Mouse (Mus musculus): ENCODE data around the gene Vezf1. TPM values are rescaled to one million over a fixed set of nuclear protein-coding genes. Genes with fewer than 3 reads are reported as not detected.
A peak's percentile ranks its signal among the peaks of the same experiment; 100 is the strongest.

Gene Vezf1
- polyA plus RNA-seq, 1 experiment from 2014 or later = 61.6 TPM

- DNase-seq (ENCODE audit: extremely low spot score, low spot score) = no peak
- Histone ChIP-seq H3K27me3 (ENCODE audit: poor library complexity, severe bottlenecking) (no peaks in the 10 kb centered on the region), H3K36me3 (replicated peaks) (peaks cover 50% of the 10 kb centered on the region), H3K4me3 (peak overlapping the region; percentile 96), H3K27ac (no peak overlapping the region), H3K9me3 (no peaks in the 10 kb centered on the region), H3K4me1 (peaks cover 32% of the 10 kb centered on the region)
- WGBS = 91% methylated on average over 4 of the region's 4 CpGs
These were observed 22.2 kb upstream of the Vezf1 start for GRCm38 (mm10) chr11:88045878-88046277.

- peaks cover 36% of the 10 kb centered on the region for H3K4me1 ChIP-seq
- no peak for DNase-seq (ENCODE audit: extremely low spot score, low spot score)
- peak overlapping the region; percentile 100 for H3K27ac ChIP-seq
- 70% methylated on average over 17 of the region's 17 CpGs for WGBS
- H3K27me3 ChIP-seq (ENCODE audit: poor library complexity, severe bottlenecking) = no peaks in the 10 kb centered on the region
- peak overlapping the region; percentile 96 for H3K4me3 ChIP-seq
- H3K9me3 ChIP-seq = no peaks in the 10 kb centered on the region
- H3K36me3 ChIP-seq (replicated peaks) = peaks cover 52% of the 10 kb centered on the region
These were observed 21.6 kb upstream of the Vezf1 start for GRCm38 (mm10) chr11:88046323-88046937.

- Histone ChIP-seq H3K27me3 (ENCODE audit: poor library complexity, severe bottlenecking) (no peaks in the 10 kb centered on the region), H3K4me1 (peaks cover 36% of the 10 kb centered on the region), H3K9me3 (no peaks in the 10 kb centered on the region), H3K4me3 (peak within 1 kb of the TSS; percentile 96), H3K27ac (peak within 1 kb of the TSS; percentile 100), H3K36me3 (replicated peaks) (peaks cover 52% of the 10 kb centered on the region)
- peak; percentile 98 for DNase-seq (ENCODE audit: extremely low spot score, low spot score)
- under 1% methylated on average over 60 of the region's 60 CpGs for WGBS
These were observed 20.9 kb upstream of the Vezf1 start, which contains the start of gene Srsf1 for GRCm38 (mm10) chr11:88046944-88047794. Gene Srsf1 (plus strand): TSS chr11:88047373.

- no peaks in the 10 kb centered on the region for H3K9me3 ChIP-seq
- peaks cover 39% of the 10 kb centered on the region for H3K4me1 ChIP-seq
- H3K4me3 ChIP-seq = peak overlapping the region; percentile 96
- peak overlapping the region; percentile 100 for H3K27ac ChIP-seq
- no peaks in the 10 kb centered on the region for H3K27me3 ChIP-seq (ENCODE audit: poor library complexity, severe bottlenecking)
- under 1% methylated on average over 76 of the region's 76 CpGs for WGBS
- H3K36me3 ChIP-seq (replicated peaks) = peaks cover 52% of the 10 kb centered on the region
- peak; percentile 72 for DNase-seq (ENCODE audit: extremely low spot score, low spot score)
These were observed 20.1 kb upstream of the Vezf1 start for GRCm38 (mm10) chr11:88047871-88048531.

- peaks cover 39% of the 10 kb centered on the region for H3K4me1 ChIP-seq
- no peaks in the 10 kb centered on the region for H3K27me3 ChIP-seq (ENCODE audit: poor library complexity, severe bottlenecking)
- H3K27ac ChIP-seq = peak overlapping the region; percentile 100
- 47% methylated on average over 26 of the region's 26 CpGs for WGBS
- peak overlapping the region; percentile 96 for H3K4me3 ChIP-seq
- no peak for DNase-seq (ENCODE audit: extremely low spot score, low spot score)
- no peaks in the 10 kb centered on the region for H3K9me3 ChIP-seq
- peaks cover 58% of the 10 kb centered on the region for H3K36me3 ChIP-seq (replicated peaks)
These were observed 19.0 kb upstream of the Vezf1 start for GRCm38 (mm10) chr11:88048961-88049670.

GRCm38 (mm10) chr11:88049732-88050131, 18.3 kb upstream of the Vezf1 start:
- H3K4me3 ChIP-seq = peak overlapping the region; percentile 96

GRCm38 (mm10) chr11:88052638-88053037, 15.4 kb upstream of the Vezf1 start:
- no peak overlapping the region for H3K27ac ChIP-seq
- peaks cover 29% of the 10 kb centered on the region for H3K4me1 ChIP-seq
- no peaks in the 10 kb centered on the region for H3K27me3 ChIP-seq (ENCODE audit: poor library complexity, severe bottlenecking)
- whole genome bisulfite sequencing = 92% methylated on average over 4 of the region's 4 CpGs
- H3K36me3 ChIP-seq (replicated peaks) = peaks cover 74% of the 10 kb centered on the region
- no peak for DNase-seq (ENCODE audit: extremely low spot score, low spot score)
- no peaks in the 10 kb centered on the region for H3K9me3 ChIP-seq
- no peak overlapping the region for H3K4me3 ChIP-seq

More at GRCm38 (mm10) chr11:88049732-88050131, 18.3 kb upstream of the Vezf1 start:
- no peak overlapping the region for H3K27ac ChIP-seq
- no peak for DNase-seq (ENCODE audit: extremely low spot score, low spot score)
- H3K4me1 ChIP-seq = peaks cover 39% of the 10 kb centered on the region
- no peaks in the 10 kb centered on the region for H3K27me3 ChIP-seq (ENCODE audit: poor library complexity, severe bottlenecking)
- H3K36me3 ChIP-seq (replicated peaks) = peaks cover 64% of the 10 kb centered on the region
- H3K9me3 ChIP-seq = no peaks in the 10 kb centered on the region

- Histone ChIP-seq H3K36me3 (replicated peaks) (peaks cover 69% of the 10 kb centered on the region), H3K4me1 (peaks cover 28% of the 10 kb centered on the region), H3K27ac (no peak overlapping the region), H3K4me3 (no peak overlapping the region), H3K9me3 (no peaks in the 10 kb centered on the region), H3K27me3 (ENCODE audit: poor library complexity, severe bottlenecking) (no peaks in the 10 kb centered on the region)
- 70% methylated on average over 3 of the region's 3 CpGs for WGBS
- no peak for DNase-seq (ENCODE audit: extremely low spot score, low spot score)
These were observed 14.3 kb upstream of the Vezf1 start for GRCm38 (mm10) chr11:88053821-88054220.

- Histone ChIP-seq H3K27ac (no peak overlapping the region), H3K27me3 (ENCODE audit: poor library complexity, severe bottlenecking) (no peaks in the 10 kb centered on the region), H3K4me3 (no peak overlapping the region), H3K9me3 (no peaks in the 10 kb centered on the region), H3K36me3 (replicated peaks) (peaks cover 62% of the 10 kb centered on the region), H3K4me1 (peaks cover 23% of the 10 kb centered on the region)
- 84% methylated on average over 1 of the region's 1 CpGs for WGBS
- peak; percentile 44 for DNase-seq (ENCODE audit: extremely low spot score, low spot score)
These were observed 13.5 kb upstream of the Vezf1 start for GRCm38 (mm10) chr11:88054589-88054988.

- H3K27ac ChIP-seq = no peak overlapping the region
- DNase-seq (ENCODE audit: extremely low spot score, low spot score) = no peak
- peaks cover 50% of the 10 kb centered on the region for H3K36me3 ChIP-seq (replicated peaks)
- H3K27me3 ChIP-seq (ENCODE audit: poor library complexity, severe bottlenecking) = no peaks in the 10 kb centered on the region
- H3K4me3 ChIP-seq = no peak overlapping the region
- WGBS = 85% methylated on average over 2 of the region's 2 CpGs
- peaks cover 11% of the 10 kb centered on the region for H3K4me1 ChIP-seq
- no peaks in the 10 kb centered on the region for H3K9me3 ChIP-seq
These were observed 12.3 kb upstream of the Vezf1 start for GRCm38 (mm10) chr11:88055777-88056176.

- Histone ChIP-seq H3K4me3 (no peak overlapping the region), H3K4me1 (0 out of 2 replicates have a peak, but pooled peaks cover 2% of the 10 kb centered on the region), H3K27ac (no peak overlapping the region), H3K27me3 (ENCODE audit: poor library complexity, severe bottlenecking) (no peaks in the 10 kb centered on the region), H3K36me3 (replicated peaks) (peaks cover 30% of the 10 kb centered on the region), H3K9me3 (no peaks in the 10 kb centered on the region)
- 77% methylated on average over 2 of the region's 2 CpGs for WGBS
- no peak for DNase-seq (ENCODE audit: extremely low spot score, low spot score)
These were observed 10.3 kb upstream of the Vezf1 start for GRCm38 (mm10) chr11:88057788-88058187.

- Histone ChIP-seq H3K4me3 (no peak overlapping the region), H3K27me3 (ENCODE audit: poor library complexity, severe bottlenecking) (no peaks in the 10 kb centered on the region), H3K36me3 (replicated peaks) (peaks cover 16% of the 10 kb centered on the region), H3K9me3 (no peaks in the 10 kb centered on the region), H3K27ac (no peak overlapping the region), H3K4me1 (0 out of 2 replicates have a peak, but pooled peaks cover 2% of the 10 kb centered on the region)
- WGBS = 47% methylated on average over 2 of the region's 2 CpGs
- no peak for DNase-seq (ENCODE audit: extremely low spot score, low spot score)
These were observed 8.9 kb upstream of the Vezf1 start for GRCm38 (mm10) chr11:88059141-88059540.

Measured in forebrain, embryonic 10.5 days (tissue).